Mouse (Mus musculus): ENCODE measurements around the gene Gpx2. TPM values are rescaled to one million over a fixed set of nuclear protein-coding genes. Genes with fewer than 3 reads are reported as not detected.

Gpx2 gene
- polyA plus RNA-seq, 1 experiment from 2014 or later = 21.3 TPM

DNA sequence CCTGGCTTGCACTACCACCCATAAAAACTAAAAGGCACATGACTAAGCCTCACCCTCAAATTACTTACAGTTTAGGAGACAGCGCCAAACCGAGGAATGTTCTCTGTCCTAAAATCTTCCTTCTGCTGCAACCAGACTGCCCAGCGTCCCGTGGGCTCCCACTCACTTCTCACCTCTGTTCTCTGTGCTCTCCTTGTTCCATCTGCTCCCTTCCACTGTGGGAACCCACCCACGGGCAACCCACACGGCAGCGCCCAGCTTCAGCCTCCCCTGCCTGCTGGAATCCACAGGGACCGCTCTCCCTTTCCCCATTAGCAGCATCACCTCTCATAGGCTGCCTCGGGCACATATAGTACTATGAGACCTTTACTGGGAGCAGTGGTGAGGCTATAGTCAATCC lies 23.6 kb upstream of the Gpx2 start:
- Histone ChIP-seq H3K36me3 (ENCODE audit: insufficient read depth, low read length) (no peaks in the 10 kb centered on the region), H3K4me2 (replicated peaks; ENCODE audit: low read depth, low read length) (no peak overlapping the region), H3K4me1 (ENCODE audit: insufficient read depth, low read depth, low read length) (peaks cover 15% of the 10 kb centered on the region; the same call in 1 of the 2 replicates), H3K9me3 (ENCODE audit: low read length) (no peaks in the 10 kb centered on the region), H3K27ac (ENCODE audit: low read length) (peak overlapping the region; percentile 6; the same call in 1 of the 2 replicates), H3K27me3 (replicated peaks; ENCODE audit: insufficient read depth, low read length) (0 out of 2 replicates have a peak, but pooled peaks cover 8% of the 10 kb centered on the region), H3K9ac (replicated peaks; ENCODE audit: low read depth) (no peak overlapping the region), H3K4me3 (ENCODE audit: low read depth, low read length) (no peak overlapping the region)
- ATAC-seq (no peak), DNase-seq (ENCODE audit: low spot score) (no peak)
- WGBS = 76% methylated on average over 9 of the region's 9 CpGs
- no peak for TF ChIP-seq EP300 (IDR thresholded peaks at IDR 0.05)
- TF ChIP-seq CTCF (IDR thresholded peaks at IDR 0.05) = no peak

DNA sequence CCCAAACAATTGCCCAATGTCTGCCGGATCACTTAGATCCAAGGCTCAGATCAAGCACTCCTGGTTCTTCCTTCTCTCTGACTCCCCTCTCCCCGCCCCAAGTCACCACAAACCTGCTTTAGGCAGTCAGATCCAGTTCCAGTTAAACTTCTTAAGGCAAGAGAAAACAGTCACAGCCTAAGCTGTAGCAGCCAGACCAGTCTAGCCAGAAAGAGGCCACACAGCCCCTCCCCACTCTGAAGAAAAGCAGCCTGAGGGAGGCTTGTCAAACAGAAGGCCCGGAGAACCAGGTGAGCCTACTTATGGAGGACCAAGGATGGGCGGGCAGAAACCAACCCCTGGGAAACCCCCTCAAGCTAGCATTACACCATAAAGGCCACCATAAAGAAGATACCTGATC lies 22.8 kb upstream of the Gpx2 start:
- WGBS = 62% methylated on average over 4 of the region's 4 CpGs

DNA sequence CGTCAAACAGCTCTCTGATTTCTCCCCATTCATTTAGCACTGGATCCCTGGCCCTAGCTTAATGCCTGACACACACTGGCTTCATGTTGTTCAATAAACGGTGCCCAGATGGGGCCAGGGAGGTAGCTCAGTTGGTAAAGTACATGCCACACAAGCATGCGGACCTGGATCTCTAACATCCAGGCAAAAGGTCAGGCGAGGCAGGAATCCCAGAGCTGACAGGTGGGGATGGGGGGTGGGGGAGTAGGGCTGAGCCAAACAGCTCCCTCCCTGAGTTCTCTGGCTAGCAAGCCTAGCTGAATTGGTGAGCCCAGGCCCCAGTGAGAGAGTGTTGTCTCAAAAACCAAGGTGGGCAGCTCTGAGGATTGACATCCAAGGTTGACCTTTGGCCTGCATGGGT lies 21.8 kb upstream of the Gpx2 start:
- no peak overlapping the region for H3K9ac ChIP-seq (replicated peaks; ENCODE audit: low read depth)
- H3K9me3 ChIP-seq (ENCODE audit: low read length) = no peaks in the 10 kb centered on the region
- ATAC-seq (no peak), DNase-seq (ENCODE audit: low spot score) (no peak)
- TF ChIP-seq CTCF (IDR thresholded peaks at IDR 0.05) = no peak
- TF ChIP-seq EP300 (IDR thresholded peaks at IDR 0.05) = no peak
- no peak overlapping the region for H3K4me3 ChIP-seq (ENCODE audit: low read depth, low read length)
- H3K27ac ChIP-seq (ENCODE audit: low read length) = no peak overlapping the region
- no peaks in the 10 kb centered on the region for H3K27me3 ChIP-seq (replicated peaks; ENCODE audit: insufficient read depth, low read length)
- H3K36me3 ChIP-seq (ENCODE audit: insufficient read depth, low read length) = no peaks in the 10 kb centered on the region
- H3K4me1 ChIP-seq (ENCODE audit: insufficient read depth, low read depth, low read length) = peaks cover 15% of the 10 kb centered on the region; the same call in 1 of the 2 replicates
- no peak overlapping the region for H3K4me2 ChIP-seq (replicated peaks; ENCODE audit: low read depth, low read length)
- 47% methylated on average over 4 of the region's 4 CpGs for WGBS

More for the DNA sequence above, 22.8 kb upstream of the Gpx2 start:
- no peaks in the 10 kb centered on the region for H3K36me3 ChIP-seq (ENCODE audit: insufficient read depth, low read length)
- no peak overlapping the region for H3K9ac ChIP-seq (replicated peaks; ENCODE audit: low read depth)
- no peak overlapping the region for H3K27ac ChIP-seq (ENCODE audit: low read length)
- peaks cover 15% of the 10 kb centered on the region; the same call in 1 of the 2 replicates for H3K4me1 ChIP-seq (ENCODE audit: insufficient read depth, low read depth, low read length)
- ATAC-seq = peak; percentile 86
- peak; percentile 91 for DNase-seq (ENCODE audit: low spot score)
- no peaks in the 10 kb centered on the region for H3K9me3 ChIP-seq (ENCODE audit: low read length)
- H3K27me3 ChIP-seq (replicated peaks; ENCODE audit: insufficient read depth, low read length) = 0 out of 2 replicates have a peak, but pooled peaks cover 8% of the 10 kb centered on the region
- no peak overlapping the region for H3K4me2 ChIP-seq (replicated peaks; ENCODE audit: low read depth, low read length)
- H3K4me3 ChIP-seq (ENCODE audit: low read depth, low read length) = no peak overlapping the region
- no peak for TF ChIP-seq CTCF (IDR thresholded peaks at IDR 0.05)
- TF ChIP-seq EP300 (IDR thresholded peaks at IDR 0.05) = peak; percentile 78

DNA sequence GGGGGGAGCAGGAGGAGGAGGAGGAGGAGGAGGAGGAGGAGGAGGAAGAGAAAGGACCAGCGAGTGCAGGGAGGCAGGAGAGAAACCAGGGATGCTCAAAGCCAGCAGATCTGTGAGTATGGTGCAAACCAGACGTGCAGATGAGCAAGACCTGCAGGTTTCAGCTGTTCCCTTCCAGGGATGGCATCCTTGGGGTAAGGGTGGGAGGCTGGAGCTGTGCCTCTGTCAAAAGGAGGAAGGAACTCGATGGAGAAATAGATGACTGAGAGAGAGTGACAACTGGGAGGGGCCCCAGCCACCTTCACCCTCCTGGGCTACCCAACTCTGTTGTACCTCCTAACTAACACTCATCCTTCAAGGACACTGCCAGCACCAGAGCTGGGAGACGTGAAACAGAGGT lies 21.4 kb upstream of the Gpx2 start:
- TF ChIP-seq EP300 (IDR thresholded peaks at IDR 0.05) (no peak), CTCF (IDR thresholded peaks at IDR 0.05) (no peak)
- no peak for ATAC-seq
- 35% methylated on average over 4 of the region's 4 CpGs for WGBS

DNA sequence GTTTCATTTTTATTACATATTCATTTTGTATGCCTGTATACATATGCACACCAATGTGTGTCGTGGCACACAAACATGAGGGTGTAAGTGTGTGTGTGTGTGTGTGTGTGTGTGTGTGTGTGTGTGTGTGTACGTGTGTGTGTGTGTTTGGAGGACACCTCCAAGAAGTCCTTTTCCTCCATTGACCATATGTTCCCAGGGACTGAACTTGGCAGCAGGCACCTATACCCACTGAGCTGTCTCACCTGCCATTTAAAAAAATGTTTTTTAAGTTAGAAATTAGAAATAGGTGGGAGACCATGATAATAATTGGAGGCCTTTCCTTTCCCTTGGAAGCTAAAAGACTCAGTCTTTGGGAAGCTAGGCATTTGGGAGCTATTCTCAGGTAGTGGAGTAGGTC lies 18.8 kb upstream of the Gpx2 start:
- no peaks in the 10 kb centered on the region for H3K36me3 ChIP-seq (ENCODE audit: insufficient read depth, low read length)
- H3K4me3 ChIP-seq (ENCODE audit: low read depth, low read length) = no peak overlapping the region
- H3K9ac ChIP-seq (replicated peaks; ENCODE audit: low read depth) = no peak overlapping the region
- H3K4me1 ChIP-seq (ENCODE audit: insufficient read depth, low read depth, low read length) = no peaks in the 10 kb centered on the region
- no peak overlapping the region for H3K27ac ChIP-seq (ENCODE audit: low read length)
- 88% methylated on average over 2 of the region's 2 CpGs for WGBS
- ATAC-seq = no peak
- no peak overlapping the region for H3K4me2 ChIP-seq (replicated peaks; ENCODE audit: low read depth, low read length)
- TF ChIP-seq CTCF (IDR thresholded peaks at IDR 0.05) (no peak), EP300 (IDR thresholded peaks at IDR 0.05) (no peak)
- no peak for DNase-seq (ENCODE audit: low spot score)
- H3K27me3 ChIP-seq (replicated peaks; ENCODE audit: insufficient read depth, low read length) = no peaks in the 10 kb centered on the region
- no peaks in the 10 kb centered on the region for H3K9me3 ChIP-seq (ENCODE audit: low read length)

More for the DNA sequence above, 21.4 kb upstream of the Gpx2 start:
- Histone ChIP-seq H3K27me3 (replicated peaks; ENCODE audit: insufficient read depth, low read length) (no peaks in the 10 kb centered on the region), H3K4me1 (ENCODE audit: insufficient read depth, low read depth, low read length) (peaks cover 15% of the 10 kb centered on the region; the same call in 1 of the 2 replicates), H3K4me2 (replicated peaks; ENCODE audit: low read depth, low read length) (no peak overlapping the region), H3K9ac (replicated peaks; ENCODE audit: low read depth) (no peak overlapping the region), H3K9me3 (ENCODE audit: low read length) (no peaks in the 10 kb centered on the region), H3K36me3 (ENCODE audit: insufficient read depth, low read length) (no peaks in the 10 kb centered on the region), H3K4me3 (ENCODE audit: low read depth, low read length) (no peak overlapping the region), H3K27ac (ENCODE audit: low read length) (no peak overlapping the region)
- DNase-seq (ENCODE audit: low spot score) = no peak

DNA sequence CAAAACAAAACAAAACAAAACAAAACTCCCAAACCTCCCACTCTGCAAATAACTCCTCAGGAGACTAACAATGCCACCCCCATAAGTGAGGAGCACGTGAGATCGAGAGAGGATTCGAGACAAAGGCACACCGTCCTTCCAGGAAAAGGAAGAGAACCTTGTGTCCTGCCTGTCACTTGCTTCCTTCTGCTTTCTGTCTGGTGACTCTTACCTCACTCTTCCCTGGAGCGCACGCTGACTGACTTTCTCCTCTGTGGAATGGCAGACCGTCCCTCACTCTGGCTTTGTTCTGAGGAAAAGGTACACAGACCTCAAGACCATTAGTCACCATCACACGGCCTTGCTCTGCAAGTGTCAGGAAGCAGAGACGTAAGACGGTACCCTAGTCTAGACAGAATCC lies 18.2 kb upstream of the Gpx2 start:
- H3K4me3 ChIP-seq (ENCODE audit: low read depth, low read length) = no peak overlapping the region
- H3K4me1 ChIP-seq (ENCODE audit: insufficient read depth, low read depth, low read length) = no peaks in the 10 kb centered on the region
- H3K4me2 ChIP-seq (replicated peaks; ENCODE audit: low read depth, low read length) = no peak overlapping the region
- DNase-seq (ENCODE audit: low spot score) (no peak), ATAC-seq (no peak; the same call in 1 of the 2 replicates)
- no peaks in the 10 kb centered on the region for H3K9me3 ChIP-seq (ENCODE audit: low read length)
- TF ChIP-seq CTCF (IDR thresholded peaks at IDR 0.05) (no peak), EP300 (IDR thresholded peaks at IDR 0.05) (no peak)
- H3K36me3 ChIP-seq (ENCODE audit: insufficient read depth, low read length) = no peaks in the 10 kb centered on the region
- H3K9ac ChIP-seq (replicated peaks; ENCODE audit: low read depth) = no peak overlapping the region
- H3K27me3 ChIP-seq (replicated peaks; ENCODE audit: insufficient read depth, low read length) = no peaks in the 10 kb centered on the region
- WGBS = 49% methylated on average over 10 of the region's 10 CpGs
- no peak overlapping the region for H3K27ac ChIP-seq (ENCODE audit: low read length)

DNA sequence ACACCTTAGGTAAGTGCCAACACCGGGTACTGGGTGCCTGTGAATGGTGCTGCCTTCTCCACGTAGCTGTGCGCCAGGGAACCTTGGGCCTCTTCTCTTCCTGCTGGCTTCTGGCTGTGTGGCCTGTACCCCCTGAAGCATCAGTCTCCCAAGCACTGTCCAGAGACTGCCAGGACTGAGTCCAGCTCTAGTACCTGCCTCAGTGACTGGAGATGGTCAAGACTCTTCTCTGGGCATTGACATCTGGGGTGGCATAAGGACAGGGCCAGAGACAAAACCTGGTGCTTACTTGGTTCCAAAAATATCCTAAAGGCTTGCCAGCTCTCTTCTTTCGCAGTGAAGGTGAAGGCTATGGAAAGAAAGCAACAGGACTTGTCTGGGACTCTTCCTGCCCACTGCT lies 15.7 kb upstream of the Gpx2 start:
- no peak for ATAC-seq
- 89% methylated on average over 4 of the region's 4 CpGs for WGBS

More for the DNA sequence above, 15.7 kb upstream of the Gpx2 start:
- TF ChIP-seq EP300 (IDR thresholded peaks at IDR 0.05) = no peak
- no peak for TF ChIP-seq CTCF (IDR thresholded peaks at IDR 0.05)
- no peak overlapping the region for H3K9ac ChIP-seq (replicated peaks; ENCODE audit: low read depth)
- H3K27ac ChIP-seq (ENCODE audit: low read length) = no peak overlapping the region
- H3K36me3 ChIP-seq (ENCODE audit: insufficient read depth, low read length) = no peaks in the 10 kb centered on the region
- no peak overlapping the region for H3K4me3 ChIP-seq (ENCODE audit: low read depth, low read length)
- H3K4me2 ChIP-seq (replicated peaks; ENCODE audit: low read depth, low read length) = no peak overlapping the region
- H3K27me3 ChIP-seq (replicated peaks; ENCODE audit: insufficient read depth, low read length) = no peaks in the 10 kb centered on the region
- no peaks in the 10 kb centered on the region for H3K4me1 ChIP-seq (ENCODE audit: insufficient read depth, low read depth, low read length)
- H3K9me3 ChIP-seq (ENCODE audit: low read length) = no peaks in the 10 kb centered on the region
- no peak for DNase-seq (ENCODE audit: low spot score)

Data from lung, postnatal 0 days (tissue).